Mouse (Mus musculus) stomach, postnatal 0 days (tissue): ENCODE measurements at regions not wholly inside any gene's neighbourhood (a gene's known extent, or its start where the extent isn't known, plus 50 kb on each side); places are given as distances from the start of the nearest gene placed in this dataset.

Experiments used
- ATAC-seq: fragments of 200-750 bp; cut with Nextera tagmentation; 2 replicates; pipeline ENCODE4 v1.8.0; 2017; ENCODE audit not compliant: low FRiP score, low TSS enrichment
- DNase-seq: peaks from one replicate; pipeline ENCODE4 v3.0.0-alpha.2; 2016; ENCODE audit warnings: low spot score
- H3K27ac ChIP-seq: fragments of 300-500 bp; sonication (generic); replicated peaks from 2 replicates; pipeline ENCODE4 v1.5.1; 2014; ENCODE audit warnings: mild to moderate bottlenecking, control low read depth
- H3K27me3 ChIP-seq: fragments of 300-500 bp; sonication (generic); 2 replicates; pipeline ENCODE4 v1.6.1; 2014; ENCODE audit warnings: low read length; ENCODE audit not compliant: control insufficient read depth, insufficient read depth
- H3K36me3 ChIP-seq: fragments of 300-500 bp; sonication (generic); 2 replicates; pipeline ENCODE4 v1.6.1; 2014; ENCODE audit warnings: low read length, mixed read lengths; ENCODE audit not compliant: control insufficient read depth, insufficient read depth
- H3K4me1 ChIP-seq: fragments of 300-500 bp; sonication (generic); replicated peaks from 2 replicates; pipeline ENCODE4 v1.6.1; 2014; ENCODE audit warnings: antibody characterized with exemption; ENCODE audit not compliant: control insufficient read depth, insufficient read depth
- H3K4me2 ChIP-seq: fragments of 300-500 bp; sonication (generic); replicated peaks from 2 replicates; pipeline ENCODE4 v1.6.1; 2014; ENCODE audit warnings: low read depth, mild to moderate bottlenecking, control low read depth, moderate library complexity
- H3K4me3 ChIP-seq: fragments of 300-500 bp; sonication (generic); 2 replicates; pipeline ENCODE4 v1.5.1; 2014; ENCODE audit warnings: low read depth, low read length, control low read depth
- H3K9ac ChIP-seq: fragments of 300-500 bp; sonication (generic); 2 replicates; pipeline ENCODE4 v1.6.1; 2014; ENCODE audit warnings: mild to moderate bottlenecking, low read length, control low read depth, mixed read lengths
- H3K9me3 ChIP-seq: fragments of 300-500 bp; sonication (generic); 2 replicates; pipeline ENCODE4 v1.6.1; 2016; ENCODE audit warnings: low read length; ENCODE audit not compliant: control insufficient read depth
- CTCF ChIP-seq: IDR thresholded peaks from 2 replicates; pipeline ENCODE4 v1.5.1; 2016; ENCODE audit warnings: antibody characterized with exemption, low read depth, mild to moderate bottlenecking, moderate library complexity
- EP300 ChIP-seq: optimal IDR thresholded peaks from 2 replicates; pipeline ENCODE3; 2016; ENCODE audit warnings: antibody characterized with exemption
- whole genome bisulfite sequencing: fragments of 180-500 bp; shearing (Covaris S2); extraction: QIAGEN DNeasy Blood & Tissue Kit; methylation state at CpG from one replicate; pipeline ENCODE4 v1.1.7; 2014; 5-methylcytosine and 5-hydroxymethylcytosine counted together

DNA sequence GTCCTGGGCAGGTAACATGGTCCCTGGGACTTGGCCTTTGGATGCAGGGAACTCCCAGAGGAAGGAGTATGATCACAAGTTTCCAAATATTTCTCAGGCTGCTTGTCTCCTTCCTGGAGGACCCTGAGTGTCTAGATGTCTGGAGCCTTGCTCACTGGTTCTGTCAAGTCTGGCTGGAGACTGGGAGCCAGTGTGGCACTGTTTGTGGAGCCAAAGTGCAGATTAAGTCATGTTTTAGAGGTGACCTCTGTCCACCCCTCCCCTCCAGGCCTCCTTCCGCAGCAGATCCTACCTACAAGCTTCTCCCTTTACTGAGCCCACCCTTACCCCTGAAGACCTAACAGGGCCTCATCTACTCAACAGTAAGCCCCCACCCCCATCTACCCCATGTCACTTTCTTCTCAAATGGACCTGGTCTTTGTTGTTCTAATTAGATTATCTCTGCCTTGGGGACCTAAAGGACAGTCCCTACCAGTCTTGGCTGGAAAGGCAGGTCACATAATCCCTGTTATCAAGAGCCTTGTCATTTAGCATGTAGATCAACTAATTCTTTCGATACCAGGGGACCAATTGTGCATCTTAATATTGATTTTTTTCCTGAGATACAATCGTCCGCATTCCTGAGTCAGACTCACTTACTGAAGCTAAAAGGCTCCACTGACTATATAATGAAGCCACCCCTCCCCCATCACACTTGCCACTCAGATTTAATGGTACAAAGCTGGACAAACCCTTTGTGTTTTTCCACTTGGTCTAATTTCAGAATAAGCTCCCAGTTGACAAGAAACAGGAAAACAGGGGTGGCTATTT, 148.2 kb upstream of the Tbx20 start:
- Histone ChIP-seq H3K27ac (no peak overlapping the region), H3K36me3 (no peaks in the 10 kb centered on the region), H3K4me1 (no peaks in the 10 kb centered on the region), H3K9ac (no peak overlapping the region), H3K9me3 (no peaks in the 10 kb centered on the region), H3K4me2 (no peak overlapping the region), H3K4me3 (no peak overlapping the region), H3K27me3 (no peaks in the 10 kb centered on the region)
- ATAC-seq (no peak), DNase-seq (no peak)
- TF ChIP-seq EP300 (no peak), CTCF (no peak)
- 58% methylated on average over 4 of the region's 4 CpGs for WGBS

DNA sequence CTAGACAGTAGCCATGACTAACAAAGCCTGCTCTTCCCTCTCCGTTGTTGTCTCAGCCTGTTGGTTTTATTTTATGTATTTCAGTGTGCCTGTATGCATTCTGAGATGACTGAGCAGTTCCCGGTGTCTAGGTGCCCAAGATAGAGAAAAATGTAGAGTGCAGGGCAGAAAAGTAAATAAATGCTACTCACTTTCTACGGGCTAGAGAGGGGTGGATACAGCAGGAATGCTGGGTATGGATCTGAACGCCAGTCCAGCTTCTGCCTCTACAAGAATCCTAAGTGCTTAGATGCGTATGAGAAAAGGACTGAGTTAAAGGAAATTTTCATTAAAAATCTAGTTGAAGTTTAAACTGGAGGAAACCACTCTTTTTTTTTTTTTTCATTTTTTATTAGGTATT, 149.4 kb upstream of the Tbx20 start:
- H3K4me1 ChIP-seq, result no peaks in the 10 kb centered on the region
- no peaks in the 10 kb centered on the region for H3K9me3 ChIP-seq
- no peak overlapping the region for H3K4me3 ChIP-seq
- no peak for ATAC-seq
- H3K36me3 ChIP-seq, result no peaks in the 10 kb centered on the region
- H3K9ac ChIP-seq, result no peak overlapping the region
- DNase-seq, result no peak
- no peak overlapping the region for H3K4me2 ChIP-seq
- H3K27me3 ChIP-seq, result no peaks in the 10 kb centered on the region
- TF ChIP-seq EP300 (no peak), CTCF (no peak)
- WGBS, result 59% methylated on average over 5 of the region's 5 CpGs
- H3K27ac ChIP-seq, result no peak overlapping the region

DNA sequence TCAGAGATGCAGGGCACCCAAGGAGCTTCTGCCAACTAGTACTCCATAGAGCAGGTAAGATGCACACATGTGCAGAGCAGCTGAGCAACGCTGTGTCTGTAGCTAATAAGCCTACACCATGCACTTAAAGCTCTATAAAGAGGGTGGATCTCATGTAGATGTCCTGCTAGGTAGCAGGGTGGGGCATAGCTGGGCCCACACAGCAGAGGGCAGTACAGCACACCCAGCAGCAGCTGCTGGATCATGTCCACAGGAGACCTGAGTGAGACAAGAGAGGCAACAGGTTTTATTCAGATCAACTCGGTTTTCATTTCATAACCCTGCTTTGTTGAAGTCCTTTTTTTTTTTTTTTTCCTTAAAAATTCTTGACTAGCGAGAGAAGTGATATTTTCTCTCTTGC, 151.5 kb upstream of the Gm10181 start:
- no peaks in the 10 kb centered on the region for H3K4me1 ChIP-seq
- DNase-seq, result peak; percentile 29
- no peak for ATAC-seq
- no peak overlapping the region for H3K27ac ChIP-seq
- H3K4me3 ChIP-seq, result no peak overlapping the region
- H3K27me3 ChIP-seq, result no peaks in the 10 kb centered on the region
- no peak overlapping the region for H3K4me2 ChIP-seq
- H3K9ac ChIP-seq, result no peak overlapping the region
- TF ChIP-seq EP300 (no peak), CTCF (peak; percentile 64)
- H3K9me3 ChIP-seq, result no peaks in the 10 kb centered on the region
- 58% methylated on average over 3 of the region's 3 CpGs for WGBS
- no peaks in the 10 kb centered on the region for H3K36me3 ChIP-seq

DNA sequence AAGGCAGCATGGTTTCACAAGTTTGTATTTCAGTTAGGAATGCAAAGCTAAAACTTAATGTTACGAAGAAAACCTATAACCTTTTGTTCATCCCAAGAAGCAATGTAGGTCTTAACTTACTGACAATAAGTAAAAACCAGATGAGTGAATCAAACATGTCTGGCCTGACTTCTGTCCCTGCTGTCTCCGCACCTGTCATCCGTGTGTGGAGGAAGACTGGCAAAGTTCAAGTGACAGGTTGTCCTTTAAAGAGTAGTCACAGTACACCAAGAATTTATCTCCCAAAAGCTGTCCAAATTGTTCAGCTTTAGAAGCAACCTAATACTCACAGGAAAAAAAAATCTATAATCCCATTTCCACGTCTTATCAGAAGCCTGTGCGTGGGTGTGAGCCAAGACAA, 146.3 kb upstream of the Gm10181 start:
- Histone ChIP-seq H3K27me3 (no peaks in the 10 kb centered on the region), H3K9me3 (no peaks in the 10 kb centered on the region), H3K4me3 (no peak overlapping the region), H3K9ac (no peak overlapping the region), H3K36me3 (no peaks in the 10 kb centered on the region), H3K4me1 (no peaks in the 10 kb centered on the region), H3K4me2 (no peak overlapping the region), H3K27ac (no peak overlapping the region)
- WGBS, result 65% methylated on average over 5 of the region's 5 CpGs
- no peak for TF ChIP-seq EP300
- no peak for TF ChIP-seq CTCF
- DNase-seq, result no peak
- ATAC-seq, result no peak

DNA sequence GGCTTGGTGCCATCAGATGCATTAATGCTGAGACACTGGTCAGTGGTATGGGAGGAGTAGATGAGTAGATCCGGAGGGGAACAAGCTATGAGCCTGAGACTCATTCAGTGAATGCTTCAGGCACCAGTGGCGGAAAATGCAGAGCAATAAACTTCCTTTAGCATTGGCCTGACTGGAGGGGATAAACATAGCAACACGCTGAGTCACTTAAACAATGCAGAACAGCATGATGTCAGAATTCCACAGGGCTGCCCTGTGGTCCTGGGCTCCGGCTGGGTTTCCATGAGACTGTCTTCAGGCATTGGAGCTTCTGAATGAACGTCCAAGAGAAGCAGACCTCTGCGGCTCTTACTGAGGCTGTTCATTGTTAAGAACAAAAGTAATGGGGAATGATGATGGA, 145.4 kb upstream of the Gm10181 start:
- WGBS, result 30% methylated on average over 6 of the region's 6 CpGs
- Histone ChIP-seq H3K4me1 (no peaks in the 10 kb centered on the region), H3K4me2 (no peak overlapping the region), H3K27ac (no peak overlapping the region), H3K36me3 (no peaks in the 10 kb centered on the region), H3K9me3 (no peaks in the 10 kb centered on the region), H3K4me3 (no peak overlapping the region), H3K27me3 (no peaks in the 10 kb centered on the region), H3K9ac (no peak overlapping the region)
- TF ChIP-seq CTCF, result no peak
- TF ChIP-seq EP300, result no peak
- DNase-seq (no peak), ATAC-seq (peak; percentile 49; the same call in 1 of the 2 replicates)

DNA sequence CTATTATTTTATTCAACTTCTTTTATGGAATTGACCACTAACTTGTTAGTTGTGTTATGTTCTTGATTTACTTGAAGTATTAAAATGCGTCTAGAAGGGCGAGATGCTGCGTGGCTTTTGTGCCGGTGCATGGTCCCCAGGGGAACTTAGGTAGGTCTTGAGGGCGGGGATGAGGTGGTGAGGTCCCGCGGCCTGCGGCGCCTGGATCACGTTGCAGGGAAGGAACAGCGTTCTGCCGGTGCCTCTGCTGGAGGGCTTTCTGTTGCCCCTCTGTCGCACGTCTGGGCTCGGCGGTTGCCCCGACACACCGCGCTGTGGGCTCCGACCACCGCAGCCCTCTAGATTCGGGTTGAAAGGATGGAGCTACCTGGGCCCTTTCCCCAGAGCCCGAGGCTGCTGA, 136.7 kb upstream of the Gm10181 start:
- DNase-seq (no peak), ATAC-seq (no peak)
- H3K36me3 ChIP-seq, result no peaks in the 10 kb centered on the region
- H3K9me3 ChIP-seq, result no peaks in the 10 kb centered on the region
- no peak for TF ChIP-seq EP300
- no peak for TF ChIP-seq CTCF
- H3K4me3 ChIP-seq, result no peak overlapping the region
- no peaks in the 10 kb centered on the region for H3K27me3 ChIP-seq
- no peak overlapping the region for H3K9ac ChIP-seq
- no peak overlapping the region for H3K27ac ChIP-seq
- 38% methylated on average over 23 of the region's 23 CpGs for WGBS
- H3K4me1 ChIP-seq, result no peaks in the 10 kb centered on the region
- H3K4me2 ChIP-seq, result no peak overlapping the region
